Comparison of ENCODE assay signal across 8 mouse cellular contexts in genomic region chr6:28931636-28932327, GRCm38 (mm10).
DNase-seq lines count a peak whose midpoint lies in the region; ATAC-seq lines count a peak whose summit lies in the region.

No protein-coding gene starts in this region.

- H3K4me2 ChIP-seq in lung, embryonic 16.5 days (ENCODE audit: low read depth, low read length): peak overlapping the region; percentile 51
- H3K4me2 ChIP-seq in embryonic facial prominence, embryonic 13.5 days: peak overlapping the region; percentile 64
- peak overlapping the region; percentile 53 for H3K4me2 ChIP-seq in intestine, embryonic 15.5 days (replicated peaks)

- 0 out of 2 replicates have a peak overlapping the region, but pooled peaks have one; percentile 1 for H3K9ac ChIP-seq in lung, embryonic 16.5 days (ENCODE audit: low read length)
- no peak overlapping the region for H3K9ac ChIP-seq in embryonic facial prominence, embryonic 13.5 days
- no peak overlapping the region for H3K9ac ChIP-seq in intestine, embryonic 15.5 days

- H3K4me3 ChIP-seq in lung, embryonic 16.5 days (ENCODE audit: low read length): peak overlapping the region; percentile 3; the same call in 1 of the 2 replicates
- peak overlapping the region; percentile 30 for H3K4me3 ChIP-seq in embryonic facial prominence, embryonic 13.5 days
- peak overlapping the region; percentile 22; the same call in 1 of the 2 replicates for H3K4me3 ChIP-seq in intestine, embryonic 15.5 days (replicated peaks)

- no peaks in the 10 kb centered on the region for H3K36me3 ChIP-seq in lung, embryonic 16.5 days (ENCODE audit: control insufficient read depth, insufficient read depth, low read length)
- H3K36me3 ChIP-seq in embryonic facial prominence, embryonic 13.5 days: no peaks in the 10 kb centered on the region
- no peaks in the 10 kb centered on the region for H3K36me3 ChIP-seq in intestine, embryonic 15.5 days

- H3K9me3 ChIP-seq in lung, embryonic 16.5 days (ENCODE audit: control insufficient read depth, low read length): no peaks in the 10 kb centered on the region
- H3K9me3 ChIP-seq in embryonic facial prominence, embryonic 13.5 days: no peaks in the 10 kb centered on the region
- no peaks in the 10 kb centered on the region for H3K9me3 ChIP-seq in intestine, embryonic 15.5 days

- DNase-seq in lung, postnatal 36 days: no peak
- peak; percentile 55 for DNase-seq in retina, postnatal 1 day
- DNase-seq in adrenal gland, adult 2 months: no peak
- no peak for DNase-seq in adrenal gland, postnatal 4 days (ENCODE audit: low spot score in 2 of 2)
- no peak for DNase-seq in gastrocnemius, postnatal 10 days

- H3K27ac ChIP-seq in lung, embryonic 16.5 days (ENCODE audit: low read length): peak overlapping the region; percentile 31; the same call in 1 of the 2 replicates
- H3K27ac ChIP-seq in embryonic facial prominence, embryonic 13.5 days: no peak overlapping the region
- no peak overlapping the region for H3K27ac ChIP-seq in intestine, embryonic 15.5 days

- peak; percentile 76 for ATAC-seq in lung, embryonic 16.5 days (ENCODE audit: low read depth)
- peak; percentile 75 for ATAC-seq in embryonic facial prominence, embryonic 13.5 days (ENCODE audit: insufficient number of reproducible peaks, insufficient read depth, low FRiP score, low TSS enrichment, low read depth)
- peak; percentile 51 for ATAC-seq in intestine, embryonic 15.5 days

- H3K27me3 ChIP-seq in lung, embryonic 16.5 days (ENCODE audit: control insufficient read depth, insufficient read depth, low read depth, low read length): no peaks in the 10 kb centered on the region
- H3K27me3 ChIP-seq in embryonic facial prominence, embryonic 13.5 days: no peaks in the 10 kb centered on the region
- no peaks in the 10 kb centered on the region for H3K27me3 ChIP-seq in intestine, embryonic 15.5 days (replicated peaks)

- no peaks in the 10 kb centered on the region for H3K4me1 ChIP-seq in lung, embryonic 16.5 days (replicated peaks; ENCODE audit: control insufficient read depth, insufficient read depth, low read length)
- H3K4me1 ChIP-seq in embryonic facial prominence, embryonic 13.5 days: peaks cover 18% of the 10 kb centered on the region
- peaks cover 4% of the 10 kb centered on the region for H3K4me1 ChIP-seq in intestine, embryonic 15.5 days (replicated peaks)

- WGBS in lung, embryonic 16.5 days: 3% methylated on average over 12 of the region's 13 CpGs
- WGBS in embryonic facial prominence, embryonic 13.5 days: 2% methylated on average over 12 of the region's 13 CpGs
- WGBS in intestine, embryonic 15.5 days: 5% methylated on average over 11 of the region's 13 CpGs
